Mouse (Mus musculus) liver, embryonic 14.5 days (tissue): ENCODE results near the gene Zdhhc18. TPM values are rescaled to one million over a fixed set of nuclear protein-coding genes. Genes with fewer than 3 reads are reported as not detected.

Experiments used
- ATAC-seq: fragments of 200-750 bp; cut with Nextera tagmentation; 2 replicates; pipeline ENCODE4 v1.8.0; 2017; ENCODE audit warnings: moderate number of reproducible peaks, mild to moderate bottlenecking, moderate library complexity; ENCODE audit not compliant: insufficient read depth
- DNase-seq, 3 experiments: peaks; one replicate each; pipeline ENCODE4 v3.0.0-alpha.2; 2012 to 2013; ENCODE audit warnings: low read depth in 3 of 3, low spot score in 3 of 3
- H3K27ac ChIP-seq: fragments of 300-500 bp; sonication (generic); 2 replicates; pipeline ENCODE4 v1.5.1; 2014; ENCODE audit warnings: moderate library complexity, mild to moderate bottlenecking, control low read depth, inconsistent platforms
- H3K27me3 ChIP-seq: fragments of 300-500 bp; sonication (generic); 2 replicates; pipeline ENCODE4 v1.6.1; 2014; ENCODE audit warnings: mild to moderate bottlenecking, low read length, moderate library complexity; ENCODE audit not compliant: control insufficient read depth, insufficient read depth
- H3K36me3 ChIP-seq: fragments of 300-500 bp; sonication (generic); replicated peaks from 2 replicates; pipeline ENCODE4 v1.6.1; 2014; ENCODE audit warnings: low read depth; ENCODE audit not compliant: control insufficient read depth, insufficient read depth
- H3K4me1 ChIP-seq, 2 experiments: fragments of 200-500 bp in 1 of 2; fragments of 300-500 bp in 1 of 2; sonication (generic) in 1 of 2; replicated peaks; 2 replicates each; pipeline ENCODE4 v1.6.1; 2012 to 2014; ENCODE audit warnings: antibody characterized with exemption in 1 of 2, inconsistent platforms in 1 of 2, low read length in 1 of 2; ENCODE audit not compliant: control insufficient read depth in 2 of 2, insufficient read depth in 2 of 2
- H3K4me2 ChIP-seq: fragments of 300-500 bp; sonication (generic); 2 replicates; pipeline ENCODE4 v1.6.1; 2014; ENCODE audit warnings: low read depth, mild to moderate bottlenecking, control low read depth, moderate library complexity
- H3K4me3 ChIP-seq, 2 experiments: fragments of 200-500 bp in 1 of 2; fragments of 300-500 bp in 1 of 2; sonication (generic) in 1 of 2; 2 replicates each; pipeline ENCODE4 v1.5.1; 2012 to 2014; ENCODE audit warnings: low read depth in 2 of 2, low read length in 2 of 2, mild to moderate bottlenecking in 2 of 2, control low read depth in 1 of 2, inconsistent platforms in 1 of 2, moderate library complexity in 1 of 2; ENCODE audit not compliant: insufficient read depth in 1 of 2
- H3K9ac ChIP-seq: fragments of 300-500 bp; sonication (generic); replicated peaks from 2 replicates; pipeline ENCODE4 v1.6.1; 2014; ENCODE audit warnings: mild to moderate bottlenecking, control low read depth, moderate library complexity
- H3K9me3 ChIP-seq: fragments of 300-500 bp; sonication (generic); 2 replicates; pipeline ENCODE4 v1.6.1; 2016; ENCODE audit warnings: low read length, mixed read lengths; ENCODE audit not compliant: control insufficient read depth
- CTCF ChIP-seq: IDR thresholded peaks from 2 replicates; pipeline ENCODE4 v1.5.1; 2016; ENCODE audit warnings: antibody characterized with exemption, low read depth, control low read depth
- EP300 ChIP-seq: IDR thresholded peaks from 2 replicates; pipeline ENCODE4 v1.6.1; 2016; ENCODE audit warnings: antibody characterized with exemption, low read depth
- WGBS: fragments of 180-500 bp; shearing (Covaris S2); extraction: QIAGEN DNeasy Blood & Tissue Kit; methylation state at CpG from one replicate; pipeline ENCODE4 v1.1.7; 2014; ENCODE audit not compliant: insufficient replicate concordance; 5-methylcytosine and 5-hydroxymethylcytosine counted together
- polyA plus RNA-seq, 2 experiments: library from polyadenylated mRNA; depleted of rRNA in 1 of 2; stranded (reverse) in 1 of 2; unstranded in 1 of 2; fragments of >200 nt; fragmentation: Nextera tagmentation in 1 of 2; extraction: Ambion mirVana in 1 of 2; gene quantifications; 2 replicates each; pipeline versions ENCODE4 v1.2.1 to v1.2.3; 2012 to 2014

Gene Zdhhc18
- polyA plus RNA-seq, 2 experiments: 0.90 to 3.9 TPM

DNA sequence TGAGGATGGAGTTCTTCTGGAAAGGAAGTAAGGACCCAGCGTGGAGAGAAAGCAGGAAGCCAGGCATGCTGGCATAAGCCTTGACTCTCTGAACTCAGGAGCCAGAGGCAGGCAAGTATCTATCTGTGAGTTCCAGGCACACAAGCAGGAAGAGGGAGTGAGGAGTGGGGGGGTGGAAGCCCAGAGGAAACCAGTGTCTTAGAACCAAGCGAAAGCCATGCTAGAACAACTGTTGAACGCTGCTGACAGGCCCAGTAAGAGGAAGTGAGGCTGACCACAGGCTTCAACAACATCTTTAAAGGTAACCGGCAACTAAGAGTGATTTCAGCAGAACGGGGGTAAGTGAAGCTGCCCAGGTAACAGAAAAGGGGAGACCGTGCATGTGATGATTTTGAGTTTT lies 16.2 kb upstream of the Zdhhc18 start:
- H3K4me3 ChIP-seq: no peak overlapping the region
- TF ChIP-seq EP300 (no peak), CTCF (no peak)
- H3K9ac ChIP-seq: no peak overlapping the region
- no peak for ATAC-seq
- no peak overlapping the region for H3K27ac ChIP-seq
- no peaks in the 10 kb centered on the region for H3K27me3 ChIP-seq
- H3K4me1 ChIP-seq: peaks cover 5 to 11% of the 10 kb centered on the region in 2 experiments
- no peaks in the 10 kb centered on the region for H3K9me3 ChIP-seq
- WGBS: 31% methylated on average over 6 of the region's 6 CpGs
- H3K4me2 ChIP-seq: no peak overlapping the region
- DNase-seq: no peak
- no peaks in the 10 kb centered on the region for H3K36me3 ChIP-seq

DNA sequence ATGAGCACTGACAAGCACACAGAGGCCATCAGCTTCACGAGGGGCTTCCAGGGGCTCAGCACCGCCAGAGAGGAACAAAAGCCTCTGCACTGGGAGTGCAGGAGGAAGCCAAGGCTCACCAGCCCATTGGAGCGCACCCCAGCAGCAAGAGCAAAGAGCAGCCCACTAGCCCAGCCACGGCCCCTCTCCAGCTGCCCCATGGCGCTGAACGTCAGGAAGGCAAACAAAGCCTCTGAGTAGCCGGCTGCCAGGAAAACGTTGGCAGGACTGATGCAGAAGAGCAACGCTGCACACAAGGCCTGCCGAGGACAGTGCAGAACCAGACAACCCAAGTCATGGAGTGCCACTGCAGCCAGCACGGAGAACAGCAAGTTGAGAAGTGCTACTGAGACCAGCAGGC lies 15.2 kb upstream of the Zdhhc18 start:
- Histone ChIP-seq H3K27ac (no peak overlapping the region), H3K36me3 (no peaks in the 10 kb centered on the region), H3K27me3 (no peaks in the 10 kb centered on the region), H3K9me3 (no peaks in the 10 kb centered on the region), H3K4me2 (no peak overlapping the region), H3K4me1 (peaks cover 2 to 10% of the 10 kb centered on the region in 2 experiments; a peak in 2 of 4 replicates), H3K9ac (no peak overlapping the region), H3K4me3 (no peak overlapping the region)
- TF ChIP-seq EP300: no peak
- TF ChIP-seq CTCF: no peak
- ATAC-seq (no peak), DNase-seq (no peak)
- WGBS: 55% methylated on average over 11 of the region's 11 CpGs

DNA sequence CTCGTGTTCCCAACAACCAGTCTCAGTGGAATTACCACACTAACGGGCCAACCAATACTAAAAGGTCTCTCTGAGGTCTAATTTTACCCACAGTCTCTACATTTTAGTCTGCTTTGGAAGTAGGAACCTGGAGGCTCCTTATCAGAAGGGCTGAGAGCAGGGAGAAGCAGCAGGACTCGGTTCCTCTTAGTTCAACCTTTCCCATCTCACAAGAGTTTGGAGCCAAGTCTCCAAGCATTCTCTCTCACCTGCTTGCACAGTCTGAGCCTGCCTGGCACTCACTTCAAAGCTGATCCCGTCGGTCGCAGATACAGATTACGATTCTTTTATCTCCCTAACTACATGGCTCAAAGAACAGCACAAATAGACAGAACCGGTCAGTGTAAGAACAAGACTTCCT lies 13.0 kb upstream of the Zdhhc18 start:
- H3K36me3 ChIP-seq: no peaks in the 10 kb centered on the region
- H3K9ac ChIP-seq: no peak overlapping the region
- ATAC-seq (no peak), DNase-seq (no peak)
- TF ChIP-seq EP300 (no peak), CTCF (no peak)
- no peaks in the 10 kb centered on the region for H3K27me3 ChIP-seq
- 64% methylated on average over 8 of the region's 8 CpGs for WGBS
- peaks cover 4 to 21% of the 10 kb centered on the region in 2 experiments; a peak in 3 of 4 replicates for H3K4me1 ChIP-seq
- H3K4me2 ChIP-seq: no peak overlapping the region
- H3K4me3 ChIP-seq: no peak overlapping the region
- no peak overlapping the region for H3K27ac ChIP-seq
- H3K9me3 ChIP-seq: no peaks in the 10 kb centered on the region

DNA sequence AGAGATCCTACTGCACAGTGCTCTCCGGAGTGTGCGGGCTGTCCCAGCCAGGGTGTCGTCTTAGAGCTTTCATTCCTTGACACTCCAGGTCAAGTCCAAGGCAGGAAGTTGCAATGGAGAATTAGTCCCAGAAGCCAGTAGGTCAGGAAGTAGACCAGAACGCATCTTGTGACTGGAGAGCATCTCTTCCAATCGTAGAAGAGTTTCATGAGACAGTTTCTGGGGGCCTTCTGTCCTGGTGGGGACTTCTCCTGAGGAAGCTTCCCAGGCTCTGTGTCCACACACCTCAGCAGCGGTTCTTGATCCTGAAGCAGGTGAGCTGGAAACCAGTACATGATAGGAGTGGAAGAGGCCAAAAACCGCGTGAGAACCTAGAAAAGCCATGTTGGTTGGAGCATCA lies 12.5 kb upstream of the Zdhhc18 start:
- 79% methylated on average over 8 of the region's 8 CpGs for WGBS
- H3K4me1 ChIP-seq: peaks cover 4 to 21% of the 10 kb centered on the region in 2 experiments; a peak in 3 of 4 replicates
- H3K36me3 ChIP-seq: no peaks in the 10 kb centered on the region

DNA sequence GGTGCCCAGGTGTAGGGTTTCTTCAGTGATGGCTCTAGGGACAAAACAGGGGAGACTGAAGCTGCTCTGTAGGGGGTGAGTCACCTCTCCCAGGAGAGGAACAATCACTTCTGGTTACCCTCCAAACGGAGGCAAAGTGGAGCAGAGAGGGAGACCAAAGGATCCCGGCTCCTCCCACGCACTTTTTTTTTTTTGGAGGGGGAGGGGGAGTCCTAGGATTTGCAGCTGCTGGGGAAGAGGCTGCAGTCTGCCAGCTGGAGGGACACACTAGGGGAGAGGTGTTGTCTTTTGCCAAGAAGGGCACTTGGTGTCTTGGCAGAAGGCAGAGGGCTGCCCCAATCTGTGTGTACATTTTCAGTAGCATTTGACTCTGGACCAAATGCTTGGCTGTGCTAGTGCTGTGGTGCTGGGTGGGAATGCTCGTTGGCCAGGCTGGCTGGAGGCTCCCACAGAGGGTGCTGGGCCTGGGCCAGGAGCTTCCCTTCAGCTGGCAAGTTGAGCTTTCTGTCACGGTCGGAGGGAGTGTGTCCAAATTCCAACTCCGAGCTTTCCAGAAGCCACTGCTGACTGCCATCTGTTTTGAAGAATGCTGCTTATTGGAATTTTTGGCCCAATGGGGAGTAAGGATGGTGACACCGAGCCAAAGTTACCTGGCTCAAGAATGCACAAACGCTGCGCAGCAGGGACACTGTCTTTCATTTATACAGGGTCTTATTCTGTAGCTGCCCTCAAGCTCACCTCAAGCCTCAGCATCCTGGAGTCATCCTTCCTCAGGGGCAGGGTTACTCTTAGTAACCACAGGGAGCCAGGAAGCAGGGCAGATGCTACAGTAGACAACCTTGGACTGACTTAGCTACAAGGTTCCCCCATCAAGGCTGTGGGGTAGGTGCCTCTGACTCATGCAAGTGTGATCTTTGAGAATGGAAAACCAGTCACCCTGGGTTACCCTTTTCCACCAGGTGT lies 10.5 kb upstream of the Zdhhc18 start:
- peak overlapping the region; percentile 65 for H3K27ac ChIP-seq
- DNase-seq: no peak
- no peaks in the 10 kb centered on the region for H3K9me3 ChIP-seq
- ATAC-seq: no peak
- peak overlapping the region; percentile 49 for H3K4me2 ChIP-seq
- H3K36me3 ChIP-seq: no peaks in the 10 kb centered on the region
- 31% methylated on average over 10 of the region's 10 CpGs for WGBS
- 0 out of 2 replicates have a peak overlapping the region, but pooled peaks have one; percentile 5 for H3K9ac ChIP-seq
- TF ChIP-seq CTCF (no peak), EP300 (no peak)
- peaks cover 4 to 18% of the 10 kb centered on the region in 2 experiments; a peak in 3 of 4 replicates for H3K4me1 ChIP-seq
- no peaks in the 10 kb centered on the region for H3K27me3 ChIP-seq
- peak overlapping the region; percentile 30 to 36; a peak in 3 of 4 replicates for H3K4me3 ChIP-seq

More for the DNA sequence above, 12.5 kb upstream of the Zdhhc18 start:
- Histone ChIP-seq H3K27me3 (no peaks in the 10 kb centered on the region), H3K4me3 (no peak overlapping the region), H3K9ac (no peak overlapping the region), H3K9me3 (no peaks in the 10 kb centered on the region), H3K27ac (no peak overlapping the region), H3K4me2 (no peak overlapping the region)
- no peak for DNase-seq
- ATAC-seq: no peak
- no peak for TF ChIP-seq EP300
- no peak for TF ChIP-seq CTCF
